ENCODE assay signal across 10 mouse cellular contexts in genomic region chr14:25739957-25740565, GRCm38 (mm10). TPM values are rescaled to one million over a fixed set of nuclear protein-coding genes. Genes with fewer than 3 reads are reported as not detected.
A peak's percentile ranks its signal among the peaks of the same experiment; 100 is the strongest.
DNase-seq lines count a peak whose midpoint lies in the region; ATAC-seq lines count a peak whose summit lies in the region.
"Had no signal": no experiment of that assay in that cellular context is flagged by ENCODE, and none has a peak within 500 bp of the region (broad histone marks: within the 10 kb centered on the region; RNA-seq: fewer than 3 reads in every experiment).

No protein-coding gene starts in this region.

- no peak overlapping the region for H3K9ac ChIP-seq in forebrain, embryonic 16.5 days (replicated peaks; ENCODE audit: low read depth, low read length)
- H3K9ac ChIP-seq in forebrain, embryonic 12.5 days, result no peak overlapping the region
- H3K9ac ChIP-seq: embryonic facial prominence, embryonic 12.5 days; lung, embryonic 15.5 days had no signal

- H3K4me2 ChIP-seq in forebrain, embryonic 16.5 days (ENCODE audit: low read length), result no peak overlapping the region
- no peak overlapping the region for H3K4me2 ChIP-seq in forebrain, embryonic 12.5 days
- H3K4me2 ChIP-seq: embryonic facial prominence, embryonic 12.5 days; lung, embryonic 15.5 days had no signal

- H3K36me3 ChIP-seq in forebrain, embryonic 16.5 days (ENCODE audit: control insufficient read depth, insufficient read depth), result no peaks in the 10 kb centered on the region
- no peaks in the 10 kb centered on the region for H3K36me3 ChIP-seq in forebrain, embryonic 12.5 days (replicated peaks)

- no peaks in the 10 kb centered on the region for H3K27me3 ChIP-seq in forebrain, embryonic 16.5 days (replicated peaks; ENCODE audit: control insufficient read depth, insufficient read depth, low read length)
- no peaks in the 10 kb centered on the region for H3K27me3 ChIP-seq in forebrain, embryonic 12.5 days
- H3K27me3 ChIP-seq: embryonic facial prominence, embryonic 12.5 days; lung, embryonic 15.5 days had no signal

- peak; percentile 44 for DNase-seq in gastrocnemius, postnatal 10 days
- peak; percentile 65 to 81 for DNase-seq in left cerebral cortex, postnatal 25 days (ENCODE audit: low spot score in 2 of 2)
- DNase-seq in kidney, postnatal 36 days, result no peak
- no peak for DNase-seq in kidney, postnatal 10 days
- DNase-seq in thymus, postnatal 4 days, result no peak

- no peaks in the 10 kb centered on the region for H3K9me3 ChIP-seq in forebrain, embryonic 16.5 days (ENCODE audit: control insufficient read depth, low read length)
- no peaks in the 10 kb centered on the region for H3K9me3 ChIP-seq in forebrain, embryonic 12.5 days
- H3K9me3 ChIP-seq: embryonic facial prominence, embryonic 12.5 days; lung, embryonic 15.5 days had no signal

- no peak overlapping the region for H3K4me3 ChIP-seq in forebrain, embryonic 16.5 days (replicated peaks; ENCODE audit: low read length)
- H3K4me3 ChIP-seq in forebrain, embryonic 12.5 days (replicated peaks), result no peak overlapping the region
- H3K4me3 ChIP-seq: embryonic facial prominence, embryonic 12.5 days; lung, embryonic 15.5 days had no signal

- no peak overlapping the region for H3K27ac ChIP-seq in forebrain, embryonic 16.5 days (ENCODE audit: low read length)
- H3K27ac ChIP-seq in forebrain, embryonic 12.5 days, result no peak overlapping the region

- H3K4me1 ChIP-seq in forebrain, embryonic 16.5 days (replicated peaks; ENCODE audit: control insufficient read depth, insufficient read depth, low read length), result peaks cover 12% of the 10 kb centered on the region
- peaks cover 16% of the 10 kb centered on the region for H3K4me1 ChIP-seq in forebrain, embryonic 12.5 days

- WGBS in forebrain, embryonic 16.5 days, result 68% methylated on average over 4 of the region's 4 CpGs
- 78% methylated on average over 4 of the region's 4 CpGs for WGBS in forebrain, embryonic 12.5 days

- intact Hi-C loops in left cerebral cortex, postnatal 25 days (cut with DNase I), result loop anchor here (1.0 kb wide), 1 partner anchor 26 kb away; no protein-coding TSS in a partner anchor

- ATAC-seq in forebrain, embryonic 16.5 days, result peak; percentile 29; the same call in 1 of the 2 replicates
- ATAC-seq in forebrain, embryonic 12.5 days (ENCODE audit: low FRiP score), result no peak
- peak; percentile 50; the same call in 1 of the 2 replicates for ATAC-seq in cerebellum, adult (ENCODE audit: insufficient number of reproducible peaks, low FRiP score, low TSS enrichment)

RNA-seq across cellular contexts. Expression of gene Zcchc24, which starts 28.8 kb away (rescaled TPM):
- polyA plus RNA-seq in forebrain, embryonic 16.5 days (2015; fragmentation: Nextera tagmentation; extraction: Ambion mirVana), result 10.4 and 13.7 TPM in 2 replicates
- polyA plus RNA-seq in forebrain, embryonic 12.5 days (2016; fragmentation: Nextera tagmentation; extraction: Ambion mirVana), result 12.3 and 14.2 TPM in 2 replicates
- 10 to 100 TPM; 65.9 to 66.6 TPM for total RNA-seq in gastrocnemius, postnatal 10 days (2021)
- total RNA-seq in left cerebral cortex, postnatal 25 days (2021), result 10 to 100 TPM; 45.7 to 51.3 TPM

RNA-seq across cellular contexts. Expression of gene Ppif, which starts 46.1 kb away (rescaled TPM):
- 24.1 and 26.3 TPM in 2 replicates for polyA plus RNA-seq in forebrain, embryonic 16.5 days (2015; fragmentation: Nextera tagmentation; extraction: Ambion mirVana)
- 32.4 and 35.6 TPM in 2 replicates for polyA plus RNA-seq in forebrain, embryonic 12.5 days (2016; fragmentation: Nextera tagmentation; extraction: Ambion mirVana)
- 10 to 100 TPM; 35.7 to 39.2 TPM for total RNA-seq in gastrocnemius, postnatal 10 days (2021)
- 10 to 100 TPM; 22.5 to 22.7 TPM for total RNA-seq in left cerebral cortex, postnatal 25 days (2021)

Comparison
In these comparisons a context has a peak if more than half of its experiments do, and no peak if none do; other contexts are left out.
1. DNase-seq: peak in gastrocnemius, postnatal 10 days (single experiment) and left cerebral cortex, postnatal 25 days (2 of 2); none in kidney, postnatal 36 days (0 of 2), kidney, postnatal 10 days (single experiment) and thymus, postnatal 4 days (single experiment).